Mouse (Mus musculus) forebrain, embryonic 10.5 days (tissue): Measurements from ENCODE around the gene Gm16381. TPM values are rescaled to one million over a fixed set of nuclear protein-coding genes. Genes with fewer than 3 reads are reported as not detected.
"Not testable (repeated sequence)": the region's sequence is repeated elsewhere in the genome, so short reads cannot be mapped to it uniquely, and the experiment has no call there.

ENCODE experiments used
- DNase-seq: peaks from one replicate; pipeline ENCODE4 v3.0.0-alpha.2; 2017; ENCODE audit warnings: low spot score; ENCODE audit errors: extremely low spot score
- H3K27ac ChIP-seq: fragments of 300-500 bp; sonication (generic); 2 replicates; pipeline ENCODE4 v1.5.1; 2016; ENCODE audit warnings: mild to moderate bottlenecking
- H3K27me3 ChIP-seq: fragments of 300-500 bp; sonication (generic); 2 replicates; pipeline ENCODE4 v1.6.1; 2016; ENCODE audit warnings: mild to moderate bottlenecking; ENCODE audit not compliant: poor library complexity, severe bottlenecking
- H3K36me3 ChIP-seq: fragments of 300-500 bp; sonication (generic); replicated peaks from 2 replicates; pipeline ENCODE4 v1.6.1; 2016; ENCODE audit warnings: mild to moderate bottlenecking, moderate library complexity
- H3K4me1 ChIP-seq: fragments of 300-500 bp; sonication (generic); 2 replicates; pipeline ENCODE4 v1.6.1; 2016
- H3K4me3 ChIP-seq: fragments of 300-500 bp; sonication (generic); 2 replicates; pipeline ENCODE4 v1.5.1; 2016; ENCODE audit warnings: mild to moderate bottlenecking, moderate library complexity
- H3K9me3 ChIP-seq: fragments of 300-500 bp; sonication (generic); 2 replicates; pipeline ENCODE4 v1.6.1; 2016; ENCODE audit warnings: mild to moderate bottlenecking, moderate library complexity
- WGBS: fragments of 180-500 bp; shearing (Covaris S2); methylation state at CpG from one replicate; pipeline ENCODE4 v1.1.7; 2016; 5-methylcytosine and 5-hydroxymethylcytosine counted together
- polyA plus RNA-seq: library from polyadenylated mRNA; unstranded; fragments of >200 nt; fragmentation: Nextera tagmentation; extraction: Ambion mirVana; gene quantifications from 2 replicates; pipeline ENCODE4 v1.2.1, GENCODE M21; 2016

The Gm16381 gene
- polyA plus RNA-seq, result not detected in 2 replicates

DNA sequence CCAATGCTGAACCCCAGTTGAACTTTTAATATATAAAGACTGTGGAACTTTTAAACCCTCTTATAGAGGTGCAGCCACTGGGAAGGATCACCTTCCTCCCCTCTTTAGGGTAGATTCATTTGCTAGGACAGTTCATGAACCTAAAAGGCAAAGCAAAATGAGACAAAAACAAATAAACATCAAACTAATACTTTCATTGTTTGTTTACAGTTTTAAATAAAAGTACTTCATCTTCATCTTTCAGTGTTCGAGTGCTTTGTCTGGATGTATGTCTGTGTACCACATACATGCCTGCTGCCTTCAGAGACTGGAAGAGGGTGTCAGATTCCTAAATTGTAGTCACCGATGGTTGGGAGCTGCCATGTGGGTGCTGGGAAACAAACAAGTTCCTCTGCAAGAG, at the start of gene Gm16381:
Gene Gm16381, minus strand, starts transcription at position 101 of the 400 bp plus-strand sequence.
- WGBS, result 86% methylated on average over 2 of the region's 2 CpGs
- not testable (repeated sequence) for H3K27me3 ChIP-seq, H3K27ac ChIP-seq, DNase-seq, H3K9me3 ChIP-seq, H3K36me3 ChIP-seq, H3K4me1 ChIP-seq, H3K4me3 ChIP-seq

GRCm38 (mm10) chr12:87652916-87653703, 8.7 kb upstream of the Gm16381 start:
- H3K36me3 ChIP-seq, H3K4me3 ChIP-seq, H3K4me1 ChIP-seq, H3K27me3 ChIP-seq, DNase-seq, H3K27ac ChIP-seq, H3K9me3 ChIP-seq: not testable (repeated sequence)
- WGBS, result 84% methylated on average over 2 of the region's 4 CpGs

- WGBS, result 94% methylated on average over 7 of the region's 7 CpGs
Measured at GRCm38 (mm10) chr12:87618569-87618968, 25.9 kb downstream of the Gm16381 start, which contains the start of gene Gm4027. Gene Gm4027 (plus strand): TSS chr12:87618869.

DNA sequence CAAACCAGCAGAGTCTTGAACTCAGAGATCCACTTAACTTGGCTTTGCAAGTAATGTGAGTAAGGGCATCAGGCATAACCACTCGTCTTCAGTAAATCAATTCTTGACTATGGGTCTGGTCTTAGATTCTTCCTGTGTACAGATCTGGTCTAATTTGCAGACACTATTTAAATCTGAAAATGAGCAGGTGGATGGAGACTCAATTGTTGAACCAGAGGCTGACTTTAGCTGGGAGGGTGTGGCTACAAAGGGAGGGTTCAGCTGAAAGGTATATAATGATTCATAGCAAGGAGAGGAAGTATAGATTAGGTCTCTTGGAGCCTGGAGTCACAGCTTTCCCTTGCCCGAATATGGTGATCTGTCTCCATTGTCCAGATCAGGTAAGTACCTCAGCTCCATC, 42.0 kb downstream of the Gm16381 start, which contains the start of gene Oog1:
Gene Oog1, plus strand, starts transcription at position 301 of the 400 bp plus-strand sequence.
- not testable (repeated sequence) for H3K36me3 ChIP-seq, DNase-seq, H3K9me3 ChIP-seq, H3K4me1 ChIP-seq, H3K4me3 ChIP-seq, H3K27ac ChIP-seq, H3K27me3 ChIP-seq
- WGBS, result 79% methylated on average over 1 of the region's 2 CpGs

More at GRCm38 (mm10) chr12:87618569-87618968, 25.9 kb downstream of the Gm16381 start, which contains the start of gene Gm4027:
- not testable (repeated sequence) for H3K4me3 ChIP-seq, DNase-seq, H3K9me3 ChIP-seq, H3K36me3 ChIP-seq, H3K27ac ChIP-seq, H3K27me3 ChIP-seq, H3K4me1 ChIP-seq

GRCm38 (mm10) chr12:87601388-87601787, 43.0 kb downstream of the Gm16381 start:
- H3K27ac ChIP-seq, H3K4me1 ChIP-seq, H3K27me3 ChIP-seq, DNase-seq, H3K36me3 ChIP-seq, H3K4me3 ChIP-seq, H3K9me3 ChIP-seq: not testable (repeated sequence)
- WGBS, result 7% methylated on average over 2 of the region's 2 CpGs

Other genes starting within 250 kb of the Gm16381 start
- gene Slirp, start 200.7 kb downstream of the Gm16381 start, polyA plus RNA-seq, result 319 and 328 TPM in 2 replicates
- 63.1 and 71.7 TPM in 2 replicates for gene Alkbh1, start 200.6 kb downstream of the Gm16381 start, polyA plus RNA-seq
- gene Snw1, start 172.3 kb downstream of the Gm16381 start, polyA plus RNA-seq, result 167 and 169 TPM in 2 replicates
- gene Gm5788, start 149.9 kb downstream of the Gm16381 start, polyA plus RNA-seq, result not detected in 2 replicates
- gene Gm8300, start 130.3 kb downstream of the Gm16381 start, polyA plus RNA-seq, result not detected in 2 replicates
- gene Oog1, start 41.9 kb downstream of the Gm16381 start, polyA plus RNA-seq, result not detected in 2 replicates
- gene Gm4027, start 25.8 kb downstream of the Gm16381 start, polyA plus RNA-seq, result not detected in 2 replicates
- gene Gm21319, start 131.1 kb upstream of the Gm16381 start, polyA plus RNA-seq, result not detected in 2 replicates
- gene Gm21936, start 150.9 kb upstream of the Gm16381 start, polyA plus RNA-seq, result not detected in 2 replicates
- not detected in 2 replicates for gene BB287469, start 172.0 kb upstream of the Gm16381 start, polyA plus RNA-seq
- not detected in 2 replicates for gene Gm2001, start 197.7 kb upstream of the Gm16381 start, polyA plus RNA-seq
- gene Gm2016, start 229.5 kb upstream of the Gm16381 start, polyA plus RNA-seq, result not detected in 2 replicates